Mouse (Mus musculus): Measurements from ENCODE around the gene Ttbk2. TPM values are rescaled to one million over a fixed set of nuclear protein-coding genes. Genes with fewer than 3 reads are reported as not detected.

The Ttbk2 gene
- polyA plus RNA-seq (2014; fragmentation: Nextera tagmentation; extraction: Ambion mirVana) = 4.2 and 5.3 TPM in 2 replicates

DNA sequence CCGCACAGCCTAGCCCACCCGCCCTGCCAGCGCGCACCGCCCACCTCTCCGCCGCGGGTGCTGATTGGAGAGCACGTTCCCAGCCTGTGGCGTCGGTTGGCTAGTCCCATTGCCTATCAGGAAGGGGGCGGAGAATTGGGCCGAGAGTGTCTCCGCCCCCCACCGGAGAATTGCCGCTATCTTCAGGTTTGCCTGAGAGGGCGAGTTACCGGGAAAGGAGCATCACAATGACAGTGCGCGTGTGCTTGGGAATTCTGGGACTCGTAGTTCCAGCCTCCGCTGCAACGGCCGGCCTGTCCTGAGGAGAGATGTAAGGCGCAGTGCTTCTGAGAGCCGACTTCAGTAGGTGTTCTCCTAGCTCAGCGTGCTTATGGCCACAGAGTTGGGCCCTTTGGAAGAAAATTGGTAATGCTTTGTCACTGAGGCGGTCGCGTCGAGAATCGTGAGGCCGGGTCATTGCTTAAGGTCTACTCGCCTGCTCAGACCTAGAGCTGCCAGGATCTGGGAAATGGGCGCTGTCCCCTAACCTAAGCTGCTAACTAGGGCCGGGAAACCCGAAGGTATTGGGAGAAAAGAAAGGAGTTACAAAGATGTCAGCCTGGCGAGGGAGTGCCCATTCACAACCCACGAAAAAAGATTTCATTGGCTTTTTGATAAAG lies at the start of gene Ttbk2:
Gene Ttbk2 (minus strand): TSS at position 181 of the 659 bp plus-strand sequence.
- no peaks in the 10 kb centered on the region for H3K36me3 ChIP-seq (ENCODE audit: control insufficient read depth, insufficient read depth, low read length)
- H3K9ac ChIP-seq (ENCODE audit: low read depth, low read length) = peak within 1 kb of the TSS; percentile 82
- no peaks in the 10 kb centered on the region for H3K27me3 ChIP-seq (ENCODE audit: control insufficient read depth, insufficient read depth, low read length)
- under 1% methylated on average over 39 of the region's 39 CpGs for WGBS
- no peaks in the 10 kb centered on the region for H3K9me3 ChIP-seq (ENCODE audit: control insufficient read depth, low read length)
- no peaks in the 10 kb centered on the region for H3K4me1 ChIP-seq (ENCODE audit: control insufficient read depth, insufficient read depth, low read length)
- peak within 1 kb of the TSS; percentile 81 for H3K4me3 ChIP-seq (ENCODE audit: low read length)
- peak within 1 kb of the TSS; percentile 65 for H3K4me2 ChIP-seq (replicated peaks; ENCODE audit: low read depth, low read length)
- ATAC-seq (ENCODE audit: low FRiP score, low TSS enrichment) = peak; percentile 100
- H3K27ac ChIP-seq (ENCODE audit: low read depth, low read length) = no peak within 1 kb of the TSS

DNA sequence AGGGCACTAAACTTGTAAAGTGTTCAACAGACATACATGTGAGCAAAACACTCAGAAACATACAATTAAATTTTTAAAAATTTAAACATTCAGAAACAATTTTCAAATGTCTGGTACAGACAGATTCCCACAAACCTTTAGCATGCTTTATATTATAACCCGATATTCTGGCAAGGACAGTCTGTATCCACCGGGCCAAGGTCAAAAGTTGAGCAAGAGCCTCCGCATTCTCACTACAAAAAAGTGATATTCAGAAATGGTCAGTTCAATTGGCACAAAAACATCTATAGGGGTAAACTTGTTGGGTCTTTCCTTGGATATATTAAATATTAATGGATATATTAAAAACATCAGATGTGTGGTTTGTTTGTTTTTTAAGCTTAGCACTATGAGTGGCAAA lies 46.0 kb upstream of the Ttbk2 start:
- Histone ChIP-seq H3K9ac (ENCODE audit: low read depth, low read length) (no peak overlapping the region), H3K9me3 (ENCODE audit: control insufficient read depth, low read length) (no peaks in the 10 kb centered on the region), H3K4me1 (ENCODE audit: control insufficient read depth, insufficient read depth, low read length) (no peaks in the 10 kb centered on the region), H3K4me2 (replicated peaks; ENCODE audit: low read depth, low read length) (no peak overlapping the region), H3K4me3 (ENCODE audit: low read length) (no peak overlapping the region), H3K36me3 (ENCODE audit: control insufficient read depth, insufficient read depth, low read length) (peaks cover 77% of the 10 kb centered on the region), H3K27ac (ENCODE audit: low read depth, low read length) (no peak overlapping the region), H3K27me3 (ENCODE audit: control insufficient read depth, insufficient read depth, low read length) (no peaks in the 10 kb centered on the region)
- no peak for ATAC-seq (ENCODE audit: low FRiP score, low TSS enrichment)
- 96% methylated on average over 3 of the region's 3 CpGs for WGBS

DNA sequence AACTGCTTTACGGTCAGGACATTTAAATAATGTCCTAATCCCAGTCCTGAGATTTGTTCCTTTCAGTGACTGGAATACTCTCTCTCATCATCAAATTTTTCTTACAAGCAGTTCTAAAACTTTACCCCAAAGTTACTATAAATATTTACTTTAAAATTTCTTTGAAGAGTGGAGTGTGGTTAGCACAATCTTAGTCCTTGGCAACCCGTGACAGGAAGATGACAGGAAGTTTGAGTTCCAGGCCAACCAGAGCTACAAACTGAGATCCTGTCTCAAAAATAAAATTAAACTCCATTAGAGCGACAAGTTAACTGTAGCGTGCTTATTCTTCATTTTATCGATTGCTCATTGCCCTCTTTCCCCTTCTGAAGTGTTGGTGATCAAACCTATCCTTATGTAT lies 37.2 kb upstream of the Ttbk2 start:
- ATAC-seq (ENCODE audit: low FRiP score, low TSS enrichment) = no peak
- Histone ChIP-seq H3K9ac (ENCODE audit: low read depth, low read length) (no peak overlapping the region), H3K36me3 (ENCODE audit: control insufficient read depth, insufficient read depth, low read length) (peaks cover 58% of the 10 kb centered on the region), H3K4me1 (ENCODE audit: control insufficient read depth, insufficient read depth, low read length) (no peaks in the 10 kb centered on the region), H3K27ac (ENCODE audit: low read depth, low read length) (no peak overlapping the region), H3K4me3 (ENCODE audit: low read length) (no peak overlapping the region), H3K4me2 (replicated peaks; ENCODE audit: low read depth, low read length) (no peak overlapping the region), H3K9me3 (ENCODE audit: control insufficient read depth, low read length) (no peaks in the 10 kb centered on the region), H3K27me3 (ENCODE audit: control insufficient read depth, insufficient read depth, low read length) (no peaks in the 10 kb centered on the region)
- WGBS = 94% methylated on average over 5 of the region's 5 CpGs

DNA sequence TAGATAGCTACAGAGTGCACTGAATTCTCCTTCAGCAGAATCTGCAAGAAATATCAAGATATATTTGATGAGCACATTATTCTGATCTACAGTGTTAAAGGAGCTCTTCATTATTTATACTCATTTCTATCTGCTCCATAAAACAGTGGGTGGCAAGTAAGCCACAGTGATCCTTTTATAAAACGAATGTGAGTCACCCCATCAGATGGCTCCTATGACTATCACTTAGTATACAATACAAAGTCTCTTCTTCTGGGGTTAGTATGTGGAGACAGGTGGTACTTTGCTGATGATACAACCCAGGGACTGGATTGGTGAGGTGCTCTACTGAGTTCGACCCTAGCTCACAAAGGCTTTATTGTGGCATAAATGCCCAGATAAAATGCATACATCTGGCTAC lies 22.8 kb upstream of the Ttbk2 start:
- no peaks in the 10 kb centered on the region for H3K27me3 ChIP-seq (ENCODE audit: control insufficient read depth, insufficient read depth, low read length)
- H3K9ac ChIP-seq (ENCODE audit: low read depth, low read length) = no peak overlapping the region
- no peaks in the 10 kb centered on the region for H3K9me3 ChIP-seq (ENCODE audit: control insufficient read depth, low read length)
- peaks cover 64% of the 10 kb centered on the region for H3K36me3 ChIP-seq (ENCODE audit: control insufficient read depth, insufficient read depth, low read length)
- 86% methylated on average over 2 of the region's 2 CpGs for WGBS
- H3K27ac ChIP-seq (ENCODE audit: low read depth, low read length) = no peak overlapping the region
- H3K4me1 ChIP-seq (ENCODE audit: control insufficient read depth, insufficient read depth, low read length) = no peaks in the 10 kb centered on the region
- no peak overlapping the region for H3K4me2 ChIP-seq (replicated peaks; ENCODE audit: low read depth, low read length)
- no peak for ATAC-seq (ENCODE audit: low FRiP score, low TSS enrichment)
- H3K4me3 ChIP-seq (ENCODE audit: low read length) = no peak overlapping the region

DNA sequence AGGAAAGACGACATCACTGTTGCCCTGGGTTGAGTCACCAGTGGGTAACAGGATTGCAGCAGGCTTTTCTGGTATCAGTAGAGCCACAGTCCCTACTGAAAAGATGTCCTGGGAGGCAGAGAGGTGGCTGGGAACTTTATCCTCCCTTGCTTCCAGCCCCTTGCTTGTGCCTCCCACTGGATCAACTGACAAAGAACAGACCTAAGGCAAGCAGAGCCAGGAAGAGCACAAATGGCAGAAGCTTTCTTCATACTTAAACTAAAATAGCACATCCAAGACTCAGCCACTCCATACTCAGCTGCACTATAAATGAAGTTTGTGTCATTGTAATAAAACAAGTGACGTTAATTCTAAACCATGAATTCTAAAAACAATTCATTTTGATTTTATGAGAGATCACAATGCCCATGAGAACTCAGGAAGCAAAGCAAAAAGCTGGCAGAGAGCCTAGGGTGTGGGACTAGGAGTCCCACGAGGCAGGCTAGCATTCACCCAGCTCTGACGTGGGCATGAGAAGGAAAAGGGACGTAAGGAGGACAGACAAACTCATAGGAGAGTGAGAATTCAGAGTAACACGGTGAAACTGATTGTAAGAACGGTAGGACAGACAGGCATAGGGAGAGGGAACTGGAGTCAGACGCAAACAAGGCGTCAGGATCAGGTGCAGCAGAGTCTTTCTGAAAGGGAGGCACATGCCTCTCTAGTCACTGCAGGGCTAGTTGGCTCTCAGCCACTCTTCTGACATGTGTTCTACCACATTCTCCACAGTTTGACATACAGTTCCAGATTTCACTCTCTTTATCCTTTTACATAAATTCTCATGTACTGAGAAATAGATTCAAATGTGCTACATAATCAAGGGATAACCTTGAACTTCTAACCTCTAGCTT lies 21.3 kb upstream of the Ttbk2 start:
- Histone ChIP-seq H3K36me3 (ENCODE audit: control insufficient read depth, insufficient read depth, low read length) (peaks cover 68% of the 10 kb centered on the region), H3K4me2 (replicated peaks; ENCODE audit: low read depth, low read length) (no peak overlapping the region), H3K27me3 (ENCODE audit: control insufficient read depth, insufficient read depth, low read length) (no peaks in the 10 kb centered on the region), H3K9me3 (ENCODE audit: control insufficient read depth, low read length) (no peaks in the 10 kb centered on the region), H3K27ac (ENCODE audit: low read depth, low read length) (no peak overlapping the region), H3K4me1 (ENCODE audit: control insufficient read depth, insufficient read depth, low read length) (no peaks in the 10 kb centered on the region), H3K9ac (ENCODE audit: low read depth, low read length) (no peak overlapping the region), H3K4me3 (ENCODE audit: low read length) (no peak overlapping the region)
- ATAC-seq (ENCODE audit: low FRiP score, low TSS enrichment) = no peak
- 84% methylated on average over 9 of the region's 9 CpGs for WGBS

DNA sequence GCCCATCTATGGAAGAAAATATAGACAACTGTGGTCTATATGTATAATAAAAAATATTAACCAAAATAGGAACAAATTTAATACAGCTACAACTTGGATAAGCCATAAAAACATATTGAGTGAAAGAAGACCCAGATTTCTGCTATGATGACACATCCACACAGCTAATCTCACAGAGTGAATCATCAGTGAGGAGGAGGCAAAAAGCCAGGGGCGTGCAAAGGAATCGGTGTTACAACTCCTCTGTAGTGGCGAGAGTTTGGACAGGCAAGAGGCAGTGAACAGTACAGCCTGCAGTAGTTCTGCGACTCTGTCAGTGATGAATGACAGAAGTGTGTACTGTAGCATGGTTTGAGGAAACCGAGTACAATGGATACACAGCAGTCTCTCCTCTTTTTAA lies 16.9 kb upstream of the Ttbk2 start:
- Histone ChIP-seq H3K27ac (ENCODE audit: low read depth, low read length) (no peak overlapping the region), H3K4me2 (replicated peaks; ENCODE audit: low read depth, low read length) (no peak overlapping the region), H3K36me3 (ENCODE audit: control insufficient read depth, insufficient read depth, low read length) (peaks cover 60% of the 10 kb centered on the region), H3K9me3 (ENCODE audit: control insufficient read depth, low read length) (no peaks in the 10 kb centered on the region), H3K27me3 (ENCODE audit: control insufficient read depth, insufficient read depth, low read length) (no peaks in the 10 kb centered on the region), H3K9ac (ENCODE audit: low read depth, low read length) (no peak overlapping the region), H3K4me3 (ENCODE audit: low read length) (no peak overlapping the region), H3K4me1 (ENCODE audit: control insufficient read depth, insufficient read depth, low read length) (no peaks in the 10 kb centered on the region)
- ATAC-seq (ENCODE audit: low FRiP score, low TSS enrichment) = no peak
- 94% methylated on average over 5 of the region's 5 CpGs for WGBS

DNA sequence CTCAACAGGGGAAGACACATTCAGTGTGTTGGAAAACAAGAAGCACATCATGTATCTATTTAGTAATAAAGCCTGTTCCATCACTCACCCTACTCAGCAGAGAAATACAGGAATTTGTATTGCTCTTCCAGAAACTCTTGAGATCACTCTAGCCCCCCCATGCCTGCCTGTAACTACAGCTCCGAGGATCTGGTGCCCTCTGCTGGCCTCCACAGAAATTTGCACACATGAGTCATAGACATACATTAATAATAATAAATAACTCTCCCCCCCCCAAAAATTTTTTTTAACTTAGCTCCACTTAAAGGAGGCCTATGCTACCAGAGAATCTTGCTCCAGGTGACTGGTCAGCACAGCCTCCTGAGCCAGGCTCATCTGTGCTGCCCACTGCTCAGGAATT lies 16.2 kb upstream of the Ttbk2 start:
- 7% methylated on average over 1 of the region's 1 CpGs for WGBS
- Histone ChIP-seq H3K9ac (ENCODE audit: low read depth, low read length) (no peak overlapping the region), H3K27ac (ENCODE audit: low read depth, low read length) (no peak overlapping the region), H3K4me1 (ENCODE audit: control insufficient read depth, insufficient read depth, low read length) (no peaks in the 10 kb centered on the region), H3K36me3 (ENCODE audit: control insufficient read depth, insufficient read depth, low read length) (peaks cover 61% of the 10 kb centered on the region), H3K4me3 (ENCODE audit: low read length) (no peak overlapping the region), H3K9me3 (ENCODE audit: control insufficient read depth, low read length) (no peaks in the 10 kb centered on the region), H3K4me2 (replicated peaks; ENCODE audit: low read depth, low read length) (no peak overlapping the region), H3K27me3 (ENCODE audit: control insufficient read depth, insufficient read depth, low read length) (no peaks in the 10 kb centered on the region)
- ATAC-seq (ENCODE audit: low FRiP score, low TSS enrichment) = no peak

DNA sequence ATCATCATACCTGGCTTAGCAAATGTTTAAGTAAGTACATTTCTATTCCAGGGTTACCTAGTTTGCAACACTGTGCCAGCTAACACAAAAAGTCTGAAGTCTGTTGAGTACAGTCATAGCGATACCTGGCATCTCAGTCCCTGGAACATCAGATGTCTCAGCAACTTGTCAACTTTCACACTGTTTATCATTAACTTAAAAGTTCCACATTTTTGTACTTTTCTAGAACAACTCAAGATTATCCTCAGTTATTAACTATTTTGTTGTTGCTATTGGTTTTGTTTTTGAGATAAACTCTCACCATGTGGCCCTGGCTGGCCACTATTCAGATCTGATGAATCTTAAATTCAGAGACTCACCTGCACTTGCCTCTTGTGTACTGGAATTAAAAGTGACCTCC lies 13.0 kb upstream of the Ttbk2 start:
- Histone ChIP-seq H3K36me3 (ENCODE audit: control insufficient read depth, insufficient read depth, low read length) (peaks cover 46% of the 10 kb centered on the region; the same call in 1 of the 2 replicates), H3K4me2 (replicated peaks; ENCODE audit: low read depth, low read length) (no peak overlapping the region), H3K4me3 (ENCODE audit: low read length) (no peak overlapping the region), H3K27me3 (ENCODE audit: control insufficient read depth, insufficient read depth, low read length) (no peaks in the 10 kb centered on the region), H3K4me1 (ENCODE audit: control insufficient read depth, insufficient read depth, low read length) (no peaks in the 10 kb centered on the region), H3K9me3 (ENCODE audit: control insufficient read depth, low read length) (no peaks in the 10 kb centered on the region), H3K9ac (ENCODE audit: low read depth, low read length) (no peak overlapping the region), H3K27ac (ENCODE audit: low read depth, low read length) (no peak overlapping the region)
- WGBS = 100% methylated on average over 1 of the region's 1 CpGs
- ATAC-seq (ENCODE audit: low FRiP score, low TSS enrichment) = no peak

DNA sequence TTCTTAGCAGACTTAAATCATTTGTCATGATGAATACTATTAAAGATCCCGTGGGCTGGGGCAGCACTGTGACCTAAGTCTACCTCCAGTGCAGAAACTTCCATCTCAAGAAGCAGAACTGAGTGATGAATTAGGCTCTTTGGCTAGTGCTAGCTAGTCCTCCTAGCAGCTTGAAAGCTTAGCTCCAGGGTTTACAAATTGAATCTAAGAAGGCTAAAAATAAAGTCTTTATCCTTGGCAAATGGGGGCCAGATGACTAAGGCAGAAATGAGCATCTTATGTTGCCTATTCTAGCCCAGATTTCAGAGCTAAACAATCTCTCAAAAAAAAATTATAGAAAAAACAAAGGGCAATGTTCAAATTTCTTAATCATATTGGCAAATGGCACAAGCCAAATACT lies 10.3 kb upstream of the Ttbk2 start:
- WGBS = 70% methylated on average over 1 of the region's 1 CpGs
- H3K36me3 ChIP-seq (ENCODE audit: control insufficient read depth, insufficient read depth, low read length) = peaks cover 36% of the 10 kb centered on the region; the same call in 1 of the 2 replicates

More for the DNA sequence above, 10.3 kb upstream of the Ttbk2 start:
- Histone ChIP-seq H3K9ac (ENCODE audit: low read depth, low read length) (no peak overlapping the region), H3K4me1 (ENCODE audit: control insufficient read depth, insufficient read depth, low read length) (no peaks in the 10 kb centered on the region), H3K4me3 (ENCODE audit: low read length) (no peak overlapping the region), H3K4me2 (replicated peaks; ENCODE audit: low read depth, low read length) (no peak overlapping the region), H3K27me3 (ENCODE audit: control insufficient read depth, insufficient read depth, low read length) (no peaks in the 10 kb centered on the region), H3K9me3 (ENCODE audit: control insufficient read depth, low read length) (no peaks in the 10 kb centered on the region), H3K27ac (ENCODE audit: low read depth, low read length) (no peak overlapping the region)
- ATAC-seq (ENCODE audit: low FRiP score, low TSS enrichment) = no peak
